Mouse (Mus musculus) lung, postnatal 0 days (tissue): ENCODE measurements around the gene Rasal1. TPM values are rescaled to one million over a fixed set of nuclear protein-coding genes. Genes with fewer than 3 reads are reported as not detected.
A peak's percentile ranks its signal among the peaks of the same experiment; 100 is the strongest.

Experiments
- ATAC-seq: fragments of 200-750 bp; cut with Nextera tagmentation; 2 replicates; pipeline ENCODE4 v1.8.0; 2017; ENCODE audit warnings: moderate library complexity
- DNase-seq: peaks from one replicate; pipeline ENCODE4 v3.0.0-alpha.2; 2016; ENCODE audit warnings: low spot score
- H3K27ac ChIP-seq: fragments of 300-500 bp; sonication (generic); 2 replicates; pipeline ENCODE4 v1.5.1; 2014; ENCODE audit warnings: antibody characterized with exemption, mild to moderate bottlenecking, low read length, mixed read lengths
- H3K27me3 ChIP-seq: fragments of 300-500 bp; sonication (generic); replicated peaks from 2 replicates; pipeline ENCODE4 v1.6.1; 2014; ENCODE audit warnings: low read length, mixed read lengths; ENCODE audit not compliant: insufficient read depth
- H3K36me3 ChIP-seq: fragments of 300-500 bp; sonication (generic); 2 replicates; pipeline ENCODE4 v1.6.1; 2014; ENCODE audit warnings: low read length, mixed read lengths; ENCODE audit not compliant: insufficient read depth
- H3K4me1 ChIP-seq: fragments of 300-500 bp; sonication (generic); 2 replicates; pipeline ENCODE4 v1.6.1; 2014; ENCODE audit warnings: antibody characterized with exemption, low read depth, low read length, mixed read lengths; ENCODE audit not compliant: insufficient read depth
- H3K4me2 ChIP-seq: fragments of 300-500 bp; sonication (generic); replicated peaks from 2 replicates; pipeline ENCODE4 v1.6.1; 2014; ENCODE audit warnings: low read depth, mild to moderate bottlenecking, low read length, moderate library complexity, mixed read lengths
- H3K4me3 ChIP-seq: fragments of 300-500 bp; sonication (generic); 2 replicates; pipeline ENCODE4 v1.5.1; 2014; ENCODE audit warnings: low read depth, low read length
- H3K9ac ChIP-seq: fragments of 300-500 bp; sonication (generic); replicated peaks from 2 replicates; pipeline ENCODE4 v1.6.1; 2014; ENCODE audit warnings: low read depth, mild to moderate bottlenecking
- H3K9me3 ChIP-seq: fragments of 300-500 bp; sonication (generic); 2 replicates; pipeline ENCODE4 v1.6.1; 2016; ENCODE audit warnings: low read length, mixed read lengths
- CTCF ChIP-seq: IDR thresholded peaks from 2 replicates; pipeline ENCODE4 v1.5.1; 2016; ENCODE audit warnings: antibody characterized with exemption, mild to moderate bottlenecking
- EP300 ChIP-seq: IDR thresholded peaks from 2 replicates; pipeline ENCODE4 v1.6.1; 2016; ENCODE audit warnings: antibody characterized with exemption, mild to moderate bottlenecking, control low read depth
- WGBS: fragments of 180-500 bp; shearing (Covaris S2); extraction: QIAGEN DNeasy Blood & Tissue Kit; methylation state at CpG from one replicate; pipeline ENCODE4 v1.1.7; 2014; 5-methylcytosine and 5-hydroxymethylcytosine counted together
- polyA plus RNA-seq: library from polyadenylated mRNA; unstranded; fragments of >200 nt; fragmentation: Nextera tagmentation; extraction: Ambion mirVana; gene quantifications from 2 replicates; pipeline ENCODE4 v1.2.1, GENCODE M21; 2015

Gene Rasal1
- polyA plus RNA-seq, 1 experiment from 2014 or later = not detected

DNA sequence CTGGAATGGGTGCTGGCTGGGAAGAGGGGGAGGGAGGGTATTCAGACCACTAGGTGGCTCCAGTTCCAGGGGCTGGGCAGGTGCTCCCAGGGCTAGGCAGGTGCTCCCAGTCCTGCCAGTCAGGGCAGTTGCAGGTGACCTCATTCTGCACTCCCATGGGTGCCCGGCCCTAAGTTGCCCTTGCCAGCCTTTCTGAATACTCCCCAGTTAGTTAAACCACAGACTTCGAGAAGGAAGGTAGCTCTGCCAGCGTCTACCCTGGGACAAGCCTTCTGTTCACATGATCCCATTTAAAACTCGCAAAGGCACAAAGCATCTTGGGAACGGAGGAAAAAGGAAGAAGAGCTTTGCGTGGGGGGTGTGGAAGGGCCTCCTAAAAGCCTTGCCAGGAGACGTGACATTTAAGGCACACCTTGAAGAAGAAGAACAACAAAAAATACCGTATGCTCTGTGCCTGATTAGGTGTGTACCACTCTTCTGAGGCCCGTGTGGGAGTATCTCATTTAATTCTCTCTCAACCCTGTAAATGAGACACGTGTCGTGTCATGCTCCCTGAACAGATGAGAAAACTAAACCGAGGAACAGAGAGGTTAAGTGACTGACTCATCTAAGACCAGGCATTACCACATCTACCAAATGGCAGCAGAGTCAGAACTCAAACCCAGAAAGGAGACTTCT lies 659 bp upstream of the Rasal1 start:
- no peak for ATAC-seq
- Histone ChIP-seq H3K9ac (no peak overlapping the region), H3K27me3 (peaks cover 36% of the 10 kb centered on the region), H3K4me2 (peak overlapping the region; percentile 40; the same call in 1 of the 2 replicates), H3K4me3 (no peak overlapping the region), H3K9me3 (no peaks in the 10 kb centered on the region), H3K27ac (no peak overlapping the region), H3K4me1 (peaks cover 6% of the 10 kb centered on the region), H3K36me3 (no peaks in the 10 kb centered on the region)
- TF ChIP-seq EP300 = no peak
- TF ChIP-seq CTCF = peak; percentile 11; the same call in 1 of the 2 replicates
- no peak for DNase-seq
- 32% methylated on average over 12 of the region's 12 CpGs for WGBS

DNA sequence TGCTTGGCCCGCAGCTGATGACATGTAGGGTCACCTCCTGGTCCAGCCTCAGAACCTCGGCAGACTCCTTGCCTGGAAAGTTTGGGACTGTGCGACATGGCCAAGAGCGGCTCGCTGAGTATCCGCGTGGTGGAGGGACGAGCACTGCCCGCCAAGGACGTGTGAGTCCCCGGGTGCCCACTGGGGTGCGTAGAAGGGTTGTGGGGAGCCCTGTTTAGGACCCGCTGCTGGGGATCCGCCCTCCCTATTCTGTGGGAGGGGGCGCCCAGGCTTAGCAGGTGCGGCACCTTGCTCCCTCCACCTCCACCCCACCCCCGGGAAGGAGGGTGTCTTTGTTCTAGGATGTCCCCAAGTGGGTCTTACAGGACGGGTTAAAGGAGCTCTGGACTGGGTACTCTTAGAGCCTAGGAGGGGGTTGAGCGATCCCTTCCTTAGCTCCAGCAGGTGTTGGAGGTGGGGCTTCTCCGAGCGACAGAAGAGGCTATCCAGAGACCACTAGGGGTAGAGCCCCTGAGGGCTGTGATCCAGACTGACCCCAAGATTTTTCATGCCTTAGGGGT lies 842 bp downstream of the Rasal1 start:
- Histone ChIP-seq H3K27me3 (peaks cover 36% of the 10 kb centered on the region), H3K9ac (no peak overlapping the region), H3K4me1 (peaks cover 6% of the 10 kb centered on the region), H3K27ac (no peak overlapping the region), H3K4me2 (peak overlapping the region; percentile 40), H3K9me3 (no peaks in the 10 kb centered on the region), H3K4me3 (peak overlapping the region; percentile 29; the same call in 1 of the 2 replicates), H3K36me3 (no peaks in the 10 kb centered on the region)
- TF ChIP-seq CTCF (no peak), EP300 (no peak)
- DNase-seq (no peak), ATAC-seq (peak; percentile 25)
- WGBS = 5% methylated on average over 21 of the region's 21 CpGs

DNA sequence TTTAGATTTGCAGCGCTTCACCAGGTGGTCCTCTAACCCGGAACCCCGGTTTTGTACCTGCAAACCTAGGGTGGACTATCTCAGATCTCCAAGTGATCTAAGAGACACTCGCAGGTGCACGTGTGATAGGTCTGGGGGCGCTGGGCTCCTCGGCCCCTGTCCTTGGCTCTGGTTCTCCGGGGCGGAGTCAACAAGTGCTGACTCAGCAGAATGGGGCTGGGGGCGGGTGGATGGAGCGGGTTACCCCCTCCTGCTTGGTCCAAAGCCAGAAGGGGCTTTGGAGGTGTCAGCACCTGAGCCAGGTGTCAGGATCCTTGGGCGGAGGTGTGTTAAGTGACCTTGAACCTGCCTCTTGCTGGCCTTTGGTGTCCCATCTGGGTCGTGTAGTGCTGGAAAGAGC lies 1.3 kb downstream of the Rasal1 start:
- Histone ChIP-seq H3K9me3 (no peaks in the 10 kb centered on the region), H3K4me1 (peaks cover 6% of the 10 kb centered on the region), H3K27ac (no peak overlapping the region), H3K9ac (no peak overlapping the region), H3K36me3 (no peaks in the 10 kb centered on the region), H3K4me3 (no peak overlapping the region), H3K27me3 (peaks cover 36% of the 10 kb centered on the region), H3K4me2 (no peak overlapping the region)
- DNase-seq (no peak), ATAC-seq (no peak)
- WGBS = 22% methylated on average over 13 of the region's 13 CpGs
- no peak for TF ChIP-seq EP300
- no peak for TF ChIP-seq CTCF

DNA sequence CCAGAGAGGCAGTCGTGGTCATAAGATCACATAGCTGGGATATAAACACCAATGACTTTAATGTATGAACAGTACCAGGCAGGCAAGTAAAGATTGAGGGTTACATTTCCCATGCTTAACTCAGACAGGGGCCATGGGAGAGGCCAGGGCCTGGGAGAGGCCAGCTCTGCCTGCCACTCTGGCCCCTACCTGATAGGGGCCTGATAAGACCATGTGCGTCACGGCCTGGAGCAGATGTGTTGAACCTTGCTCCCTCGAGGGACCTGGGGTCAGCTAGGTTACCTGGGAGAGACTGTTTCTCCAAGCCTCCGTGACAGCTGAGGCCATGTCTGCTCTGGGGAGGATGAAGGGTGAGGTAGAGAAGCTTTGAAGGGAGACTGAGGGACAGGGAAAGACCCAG lies 2.6 kb downstream of the Rasal1 start:
- TF ChIP-seq EP300 (no peak), CTCF (no peak)
- Histone ChIP-seq H3K9me3 (no peaks in the 10 kb centered on the region), H3K4me1 (peaks cover 6% of the 10 kb centered on the region), H3K4me2 (no peak overlapping the region), H3K9ac (no peak overlapping the region), H3K27ac (no peak overlapping the region), H3K27me3 (peaks cover 36% of the 10 kb centered on the region), H3K36me3 (no peaks in the 10 kb centered on the region), H3K4me3 (no peak overlapping the region)
- ATAC-seq = no peak
- no peak for DNase-seq
- 26% methylated on average over 5 of the region's 5 CpGs for WGBS

DNA sequence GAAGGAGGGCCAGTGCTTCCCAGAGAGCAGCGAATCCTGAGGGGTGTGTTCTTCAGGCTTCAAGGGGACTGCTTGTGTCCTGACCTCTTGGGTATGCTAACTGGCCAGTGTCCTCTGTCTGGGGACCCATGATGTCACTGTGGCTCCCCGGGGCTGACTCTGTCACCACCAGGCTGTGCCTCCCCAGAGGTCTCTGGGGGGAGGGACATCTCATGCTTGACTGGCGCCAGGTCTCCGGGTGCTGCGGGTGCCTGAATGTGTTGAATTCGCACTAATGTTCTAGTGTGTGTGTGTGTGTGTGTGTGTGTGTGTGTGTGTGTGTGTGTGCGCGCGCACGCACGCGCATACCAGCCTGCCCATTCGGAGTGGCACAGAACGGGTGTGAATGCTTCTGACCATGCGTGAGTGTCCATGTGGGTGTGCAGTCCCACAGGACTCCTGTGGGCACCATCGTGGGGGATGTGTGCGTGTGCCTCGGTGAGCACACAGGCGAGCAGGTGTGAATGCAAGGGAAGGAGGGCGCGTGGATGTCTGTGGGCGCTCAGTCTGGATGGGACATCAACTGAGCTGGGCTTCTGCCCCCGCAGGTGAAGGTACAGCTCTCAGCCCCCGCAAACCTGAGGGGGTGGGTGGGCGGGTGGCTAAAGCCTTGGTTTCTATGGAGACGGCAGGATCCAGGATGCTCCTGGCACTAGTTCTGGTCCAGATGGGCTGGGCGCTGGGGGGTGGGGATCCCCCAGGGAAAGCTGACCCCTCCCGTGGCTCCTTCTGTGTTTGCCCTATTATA lies 4.5 kb downstream of the Rasal1 start:
- H3K36me3 ChIP-seq = no peaks in the 10 kb centered on the region
- H3K27ac ChIP-seq = no peak overlapping the region
- no peaks in the 10 kb centered on the region for H3K9me3 ChIP-seq
- TF ChIP-seq CTCF (no peak), EP300 (no peak)
- peaks cover 6% of the 10 kb centered on the region for H3K4me1 ChIP-seq
- peaks cover 25% of the 10 kb centered on the region for H3K27me3 ChIP-seq
- WGBS = 80% methylated on average over 27 of the region's 28 CpGs
- no peak for DNase-seq
- H3K9ac ChIP-seq = no peak overlapping the region
- H3K4me2 ChIP-seq = no peak overlapping the region
- no peak overlapping the region for H3K4me3 ChIP-seq
- ATAC-seq = no peak

DNA sequence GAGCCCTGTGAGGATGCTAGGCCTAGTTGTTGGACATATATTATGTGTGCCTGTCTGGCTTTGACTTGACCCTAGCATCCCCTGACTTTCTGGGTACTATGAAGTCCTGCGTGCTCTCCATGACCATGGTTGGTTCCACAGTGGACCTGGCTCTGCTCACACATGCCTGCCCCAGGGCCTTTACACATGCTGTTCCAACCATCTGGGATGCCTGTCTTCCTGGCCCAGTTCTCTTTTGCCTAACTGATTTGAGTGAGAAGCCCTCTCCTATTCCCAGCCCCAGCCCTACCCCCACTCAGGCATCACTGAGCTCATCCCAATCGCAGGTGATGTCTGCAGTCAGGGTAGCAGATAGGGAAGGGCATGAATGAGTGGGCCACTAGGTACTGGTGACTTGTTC lies 5.3 kb downstream of the Rasal1 start:
- no peak for ATAC-seq
- no peak overlapping the region for H3K4me3 ChIP-seq
- WGBS = 89% methylated on average over 2 of the region's 2 CpGs

More for the DNA sequence above, 5.3 kb downstream of the Rasal1 start:
- H3K4me2 ChIP-seq = no peak overlapping the region
- no peak for DNase-seq
- no peak overlapping the region for H3K27ac ChIP-seq
- H3K9ac ChIP-seq = no peak overlapping the region
- peaks cover 18% of the 10 kb centered on the region for H3K27me3 ChIP-seq
- no peaks in the 10 kb centered on the region for H3K36me3 ChIP-seq
- no peaks in the 10 kb centered on the region for H3K9me3 ChIP-seq
- TF ChIP-seq CTCF = no peak
- no peak for TF ChIP-seq EP300
- H3K4me1 ChIP-seq = no peaks in the 10 kb centered on the region
